In genomic region chr3:103927511-103927910, GRCm38 (mm10) we compare ENCODE assay signal across 7 mouse cellular contexts. TPM values are rescaled to one million over a fixed set of nuclear protein-coding genes. Genes with fewer than 3 reads are reported as not detected.
DNase-seq lines count a peak whose midpoint lies in the region; ATAC-seq and TF ChIP-seq lines count a peak whose summit lies in the region.

No protein-coding gene starts in this region.

- peaks cover 9% of the 10 kb centered on the region; the same call in 1 of the 2 replicates for H3K36me3 ChIP-seq in hindbrain, embryonic 15.5 days
- H3K36me3 ChIP-seq in hindbrain, embryonic 11.5 days (ENCODE audit: control insufficient read depth, insufficient read depth, low read length), result no peaks in the 10 kb centered on the region
- H3K36me3 ChIP-seq in forebrain, embryonic 16.5 days (ENCODE audit: control insufficient read depth, insufficient read depth), result 0 out of 2 replicates have a peak, but pooled peaks cover 3% of the 10 kb centered on the region
- peaks cover 12% of the 10 kb centered on the region; the same call in 1 of the 2 replicates for H3K36me3 ChIP-seq in intestine, postnatal 0 days (ENCODE audit: control insufficient read depth, insufficient read depth)

- no peak for TF ChIP-seq CTCF in intestine, postnatal 0 days (IDR thresholded peaks at IDR 0.05; ENCODE audit: low read depth)

- H3K9ac ChIP-seq in hindbrain, embryonic 15.5 days, result no peak overlapping the region
- H3K9ac ChIP-seq in hindbrain, embryonic 11.5 days (ENCODE audit: low read depth, low read length), result no peak overlapping the region
- no peak overlapping the region for H3K9ac ChIP-seq in forebrain, embryonic 16.5 days (replicated peaks; ENCODE audit: low read depth, low read length)
- no peak overlapping the region for H3K9ac ChIP-seq in intestine, postnatal 0 days (ENCODE audit: low read depth, low read length)

- H3K9me3 ChIP-seq in hindbrain, embryonic 15.5 days, result no peaks in the 10 kb centered on the region
- H3K9me3 ChIP-seq in hindbrain, embryonic 11.5 days (ENCODE audit: control insufficient read depth, low read length), result no peaks in the 10 kb centered on the region
- no peaks in the 10 kb centered on the region for H3K9me3 ChIP-seq in forebrain, embryonic 16.5 days (ENCODE audit: control insufficient read depth, low read length)
- H3K9me3 ChIP-seq in intestine, postnatal 0 days (ENCODE audit: control insufficient read depth), result no peaks in the 10 kb centered on the region

- no peak overlapping the region for H3K4me3 ChIP-seq in hindbrain, embryonic 15.5 days
- H3K4me3 ChIP-seq in hindbrain, embryonic 11.5 days (ENCODE audit: low read depth, low read length), result no peak overlapping the region
- H3K4me3 ChIP-seq in forebrain, embryonic 16.5 days (replicated peaks; ENCODE audit: low read length), result no peak overlapping the region
- H3K4me3 ChIP-seq in intestine, postnatal 0 days (ENCODE audit: low read depth, low read length), result no peak overlapping the region

- no peak for DNase-seq in hindbrain, embryonic 11.5 days (ENCODE audit: low spot score)
- DNase-seq in T-cell, adult 2 months (ENCODE audit: low spot score), result peak; percentile 57
- DNase-seq in naive thymus-derived CD4-positive, alpha-beta T cell, adult 2 months (ENCODE audit: low read depth), result peak; percentile 57
- DNase-seq in c-Kit-positive CD71-positive TER-119-positive erythroid progenitor cells, embryonic 14.5 days (ENCODE audit: low spot score), result no peak

- no peak overlapping the region for H3K27ac ChIP-seq in hindbrain, embryonic 15.5 days (replicated peaks)
- H3K27ac ChIP-seq in hindbrain, embryonic 11.5 days (ENCODE audit: low read depth, low read length), result no peak overlapping the region
- H3K27ac ChIP-seq in forebrain, embryonic 16.5 days (ENCODE audit: low read length), result no peak overlapping the region
- no peak overlapping the region for H3K27ac ChIP-seq in intestine, postnatal 0 days (ENCODE audit: low read depth, low read length)

- 40% methylated on average over 6 of the region's 6 CpGs for WGBS in hindbrain, embryonic 15.5 days
- 55% methylated on average over 6 of the region's 6 CpGs for WGBS in hindbrain, embryonic 11.5 days
- 21% methylated on average over 6 of the region's 6 CpGs for WGBS in forebrain, embryonic 16.5 days
- WGBS in intestine, postnatal 0 days, result 41% methylated on average over 6 of the region's 6 CpGs

- H3K4me2 ChIP-seq in hindbrain, embryonic 15.5 days, result peak overlapping the region; percentile 7; the same call in 1 of the 2 replicates
- no peak overlapping the region for H3K4me2 ChIP-seq in hindbrain, embryonic 11.5 days (replicated peaks; ENCODE audit: low read depth, low read length)
- H3K4me2 ChIP-seq in forebrain, embryonic 16.5 days (ENCODE audit: low read length), result peak overlapping the region; percentile 2; the same call in 1 of the 2 replicates
- no peak overlapping the region; the same call in 1 of the 2 replicates for H3K4me2 ChIP-seq in intestine, postnatal 0 days (replicated peaks; ENCODE audit: low read depth)

- H3K4me1 ChIP-seq in hindbrain, embryonic 15.5 days (replicated peaks), result peaks cover 12% of the 10 kb centered on the region
- no peaks in the 10 kb centered on the region for H3K4me1 ChIP-seq in hindbrain, embryonic 11.5 days (replicated peaks; ENCODE audit: control insufficient read depth, insufficient read depth, low read length)
- H3K4me1 ChIP-seq in forebrain, embryonic 16.5 days (replicated peaks; ENCODE audit: control insufficient read depth, insufficient read depth, low read length), result peaks cover 11% of the 10 kb centered on the region
- H3K4me1 ChIP-seq in intestine, postnatal 0 days (replicated peaks; ENCODE audit: control insufficient read depth, insufficient read depth, low read length), result no peaks in the 10 kb centered on the region

- H3K27me3 ChIP-seq in hindbrain, embryonic 15.5 days, result no peaks in the 10 kb centered on the region
- H3K27me3 ChIP-seq in hindbrain, embryonic 11.5 days (ENCODE audit: control insufficient read depth, insufficient read depth, low read length), result no peaks in the 10 kb centered on the region
- H3K27me3 ChIP-seq in forebrain, embryonic 16.5 days (replicated peaks; ENCODE audit: control insufficient read depth, insufficient read depth, low read length), result no peaks in the 10 kb centered on the region
- H3K27me3 ChIP-seq in intestine, postnatal 0 days (replicated peaks; ENCODE audit: control insufficient read depth, insufficient read depth, low read length), result no peaks in the 10 kb centered on the region

- ATAC-seq in hindbrain, embryonic 15.5 days (ENCODE audit: low FRiP score, low read depth), result no peak
- ATAC-seq in hindbrain, embryonic 11.5 days (ENCODE audit: low FRiP score), result no peak
- ATAC-seq in forebrain, embryonic 16.5 days, result no peak
- no peak for ATAC-seq in intestine, postnatal 0 days

RNA-seq across cellular contexts. Expression of gene Rsbn1, which starts 13.6 kb away (rescaled TPM):
- polyA plus RNA-seq in hindbrain, embryonic 15.5 days (2015; fragmentation: Nextera tagmentation; extraction: Ambion mirVana), result 19.5 and 20.2 TPM in 2 replicates
- 20.0 and 22.7 TPM in 2 replicates for polyA plus RNA-seq in hindbrain, embryonic 11.5 days (2014; fragmentation: Nextera tagmentation; extraction: Ambion mirVana)
- 21.1 and 23.4 TPM in 2 replicates for polyA plus RNA-seq in forebrain, embryonic 16.5 days (2015; fragmentation: Nextera tagmentation; extraction: Ambion mirVana)
- 5.3 and 5.5 TPM in 2 replicates for polyA plus RNA-seq in intestine, postnatal 0 days (2015; fragmentation: Nextera tagmentation; extraction: Ambion mirVana)

RNA-seq across cellular contexts. Expression of gene Phtf1, which starts 40.4 kb away (rescaled TPM):
- polyA plus RNA-seq in hindbrain, embryonic 15.5 days (2015; fragmentation: Nextera tagmentation; extraction: Ambion mirVana), result 25.8 and 28.7 TPM in 2 replicates
- polyA plus RNA-seq in hindbrain, embryonic 11.5 days (2014; fragmentation: Nextera tagmentation; extraction: Ambion mirVana), result 49.3 and 53.0 TPM in 2 replicates
- polyA plus RNA-seq in forebrain, embryonic 16.5 days (2015; fragmentation: Nextera tagmentation; extraction: Ambion mirVana), result 26.0 and 30.3 TPM in 2 replicates
- polyA plus RNA-seq in intestine, postnatal 0 days (2015; fragmentation: Nextera tagmentation; extraction: Ambion mirVana), result 6.4 and 7.1 TPM in 2 replicates

Comparison
In these comparisons a context has a peak if more than half of its experiments do, and no peak if none do; other contexts are left out.
1. H3K4me2 ChIP-seq: peak in hindbrain, embryonic 15.5 days (single experiment) and forebrain, embryonic 16.5 days (single experiment); none in hindbrain, embryonic 11.5 days (single experiment) and intestine, postnatal 0 days (single experiment).
2. DNase-seq: peak in T-cell, adult 2 months (single experiment) and naive thymus-derived CD4-positive, alpha-beta T cell, adult 2 months (single experiment); none in hindbrain, embryonic 11.5 days (single experiment) and c-Kit-positive CD71-positive TER-119-positive erythroid progenitor cells, embryonic 14.5 days (single experiment).